Mouse (Mus musculus): ENCODE results near the gene Mpz. TPM values are rescaled to one million over a fixed set of nuclear protein-coding genes. Genes with fewer than 3 reads are reported as not detected.

Mpz gene
- polyA plus RNA-seq, 1 experiment from 2014 or later: 0.51 TPM

Other genes starting within 250 kb of the Mpz start
- 0.34 and 0.71 TPM in 2 replicates for gene Fcrlb, start 237.8 kb upstream of the Mpz start, polyA plus RNA-seq (2014; fragmentation: Nextera tagmentation; extraction: Ambion mirVana)
- gene Fcrla, start 223.1 kb upstream of the Mpz start, polyA plus RNA-seq (2014; fragmentation: Nextera tagmentation; extraction: Ambion mirVana): not detected in 2 replicates
- gene Fcgr2b, start 174.2 kb upstream of the Mpz start, polyA plus RNA-seq (2014; fragmentation: Nextera tagmentation; extraction: Ambion mirVana): 1.4 TPM in 1 of 2 replicates, not detected in the other
- 1.5 TPM in 1 of 2 replicates, not detected in the other for gene Fcgr4, start 131.8 kb upstream of the Mpz start, polyA plus RNA-seq (2014; fragmentation: Nextera tagmentation; extraction: Ambion mirVana)
- 2.5 and 8.3 TPM in 2 replicates for gene Fcgr3, start 85.8 kb upstream of the Mpz start, polyA plus RNA-seq (2014; fragmentation: Nextera tagmentation; extraction: Ambion mirVana)
- gene Cfap126, start 36.8 kb upstream of the Mpz start, polyA plus RNA-seq (2014; fragmentation: Nextera tagmentation; extraction: Ambion mirVana): 2.7 and 4.2 TPM in 2 replicates
- 295 and 310 TPM in 2 replicates for gene Sdhc, start 108 bp upstream of the Mpz start, polyA plus RNA-seq (2014; fragmentation: Nextera tagmentation; extraction: Ambion mirVana)
- gene Pcp4l1, start 45.6 kb downstream of the Mpz start, polyA plus RNA-seq (2014; fragmentation: Nextera tagmentation; extraction: Ambion mirVana): 20.0 and 20.5 TPM in 2 replicates
- gene Nr1i3, start 63.3 kb downstream of the Mpz start, polyA plus RNA-seq (2014; fragmentation: Nextera tagmentation; extraction: Ambion mirVana): 0.34 and 0.39 TPM in 2 replicates
- gene Tomm40l, start 71.8 kb downstream of the Mpz start, polyA plus RNA-seq (2014; fragmentation: Nextera tagmentation; extraction: Ambion mirVana): 35.3 and 40.4 TPM in 2 replicates
- 3.3 and 4.1 TPM in 2 replicates for gene Apoa2, start 74.3 kb downstream of the Mpz start, polyA plus RNA-seq (2014; fragmentation: Nextera tagmentation; extraction: Ambion mirVana)
- gene Fcer1g, start 83.7 kb downstream of the Mpz start, polyA plus RNA-seq (2014; fragmentation: Nextera tagmentation; extraction: Ambion mirVana): 6.6 and 28.4 TPM in 2 replicates
- 3.3 and 4.1 TPM in 2 replicates for gene Adamts4, start 99.7 kb downstream of the Mpz start, polyA plus RNA-seq (2014; fragmentation: Nextera tagmentation; extraction: Ambion mirVana)
- gene Ndufs2, start 100.7 kb downstream of the Mpz start, polyA plus RNA-seq (2014; fragmentation: Nextera tagmentation; extraction: Ambion mirVana): 185 and 220 TPM in 2 replicates
- gene B4galt3, start 119.6 kb downstream of the Mpz start, polyA plus RNA-seq (2014; fragmentation: Nextera tagmentation; extraction: Ambion mirVana): 101 and 105 TPM in 2 replicates
- 43.2 and 46.8 TPM in 2 replicates for gene Ppox, start 130.5 kb downstream of the Mpz start, polyA plus RNA-seq (2014; fragmentation: Nextera tagmentation; extraction: Ambion mirVana)
- gene Usp21, start 137.3 kb downstream of the Mpz start, polyA plus RNA-seq (2014; fragmentation: Nextera tagmentation; extraction: Ambion mirVana): 92.6 and 98.9 TPM in 2 replicates
- gene Ufc1, start 144.3 kb downstream of the Mpz start, polyA plus RNA-seq (2014; fragmentation: Nextera tagmentation; extraction: Ambion mirVana): 120 and 132 TPM in 2 replicates
- 49.0 and 61.5 TPM in 2 replicates for gene Dedd, start 178.4 kb downstream of the Mpz start, polyA plus RNA-seq (2014; fragmentation: Nextera tagmentation; extraction: Ambion mirVana)
- gene Nit1, start 194.9 kb downstream of the Mpz start, polyA plus RNA-seq (2014; fragmentation: Nextera tagmentation; extraction: Ambion mirVana): 39.1 and 45.0 TPM in 2 replicates
- gene Pfdn2, start 195.0 kb downstream of the Mpz start, polyA plus RNA-seq (2014; fragmentation: Nextera tagmentation; extraction: Ambion mirVana): 63.0 and 94.0 TPM in 2 replicates
- gene Klhdc9, start 210.1 kb downstream of the Mpz start, polyA plus RNA-seq (2014; fragmentation: Nextera tagmentation; extraction: Ambion mirVana): 3.6 and 3.7 TPM in 2 replicates
- gene Nectin4, start 219.4 kb downstream of the Mpz start, polyA plus RNA-seq (2014; fragmentation: Nextera tagmentation; extraction: Ambion mirVana): 1.4 and 1.6 TPM in 2 replicates
- gene Arhgap30, start 238.2 kb downstream of the Mpz start, polyA plus RNA-seq (2014; fragmentation: Nextera tagmentation; extraction: Ambion mirVana): 0.09 and 0.42 TPM in 2 replicates